Mouse (Mus musculus) splenic B cell, adult 2 months (primary cell): ENCODE results near the gene Armh3.

ENCODE experiments used
- DNase-seq: peaks from one replicate; pipeline ENCODE4 v3.0.0-alpha.2; 2011; ENCODE audit warnings: low read depth, low spot score
- H3K27me3 ChIP-seq: 2 replicates; pipeline ENCODE4 v1.6.1; 2012; ENCODE audit warnings: mild to moderate bottlenecking, low read length, moderate library complexity, mixed read lengths; ENCODE audit not compliant: control insufficient read depth, poor library complexity, insufficient read depth, severe bottlenecking
- H3K36me3 ChIP-seq: 2 replicates; pipeline ENCODE4 v1.6.1; 2012; ENCODE audit warnings: mild to moderate bottlenecking, low read length, moderate library complexity, mixed read lengths; ENCODE audit not compliant: control insufficient read depth, poor library complexity, insufficient read depth, severe bottlenecking

The Armh3 gene

GRCm38 (mm10) chr19:45916461-45916860 lies 81.8 kb downstream of the Armh3 start:
- DNase-seq: no peak
- H3K36me3 ChIP-seq: peaks cover 7% of the 10 kb centered on the region; the same call in 1 of the 2 replicates
- no peaks in the 10 kb centered on the region for H3K27me3 ChIP-seq

DNA sequence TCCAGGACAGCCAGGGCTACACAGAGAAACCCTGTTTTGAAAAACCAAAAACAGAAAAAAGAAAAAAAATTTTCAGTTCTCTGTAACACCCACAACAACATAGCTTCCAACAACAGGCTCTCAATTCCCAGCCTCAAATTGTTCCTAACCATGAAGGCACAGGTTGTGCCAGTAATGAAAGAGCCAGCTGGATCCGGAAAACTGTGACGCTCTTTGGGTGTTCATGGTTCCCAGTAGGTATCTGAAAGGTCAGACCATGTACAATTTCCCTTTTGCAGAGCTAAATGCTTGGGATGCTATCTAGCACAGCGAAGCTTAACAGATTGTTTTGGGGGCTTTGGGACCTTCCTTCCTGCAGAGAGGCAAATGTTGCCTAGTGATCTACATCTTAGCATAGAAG lies 82.3 kb downstream of the Armh3 start:
- Histone ChIP-seq H3K27me3 (no peaks in the 10 kb centered on the region), H3K36me3 (peaks cover 4% of the 10 kb centered on the region; the same call in 1 of the 2 replicates)
- no peak for DNase-seq

- no peak for DNase-seq
- H3K27me3 ChIP-seq: no peaks in the 10 kb centered on the region
- peaks cover 3% of the 10 kb centered on the region; the same call in 1 of the 2 replicates for H3K36me3 ChIP-seq
Observed at GRCm38 (mm10) chr19:45913036-45913435, 85.3 kb downstream of the Armh3 start.

DNA sequence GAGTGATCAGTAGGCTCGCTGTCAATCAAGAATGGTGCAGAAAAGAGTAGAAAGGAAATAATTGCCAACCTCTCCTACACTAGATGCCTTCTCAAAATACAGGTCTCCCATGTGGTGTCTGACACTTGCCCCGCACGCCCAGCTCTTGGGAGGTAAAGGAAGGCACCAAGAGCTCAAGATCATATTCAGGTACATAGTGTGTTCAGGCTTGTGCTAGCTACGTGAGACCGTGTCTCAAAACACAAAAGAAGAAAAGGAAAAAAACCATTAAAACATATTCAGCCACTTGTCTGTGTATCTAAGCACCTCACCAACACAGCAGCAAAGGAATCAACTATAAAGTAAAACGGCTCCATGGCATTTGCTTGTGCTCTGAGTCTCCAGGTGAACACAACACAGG lies 85.9 kb downstream of the Armh3 start:
- no peak for DNase-seq
- no peaks in the 10 kb centered on the region for H3K27me3 ChIP-seq
- peaks cover 1% of the 10 kb centered on the region; the same call in 1 of the 2 replicates for H3K36me3 ChIP-seq

DNA sequence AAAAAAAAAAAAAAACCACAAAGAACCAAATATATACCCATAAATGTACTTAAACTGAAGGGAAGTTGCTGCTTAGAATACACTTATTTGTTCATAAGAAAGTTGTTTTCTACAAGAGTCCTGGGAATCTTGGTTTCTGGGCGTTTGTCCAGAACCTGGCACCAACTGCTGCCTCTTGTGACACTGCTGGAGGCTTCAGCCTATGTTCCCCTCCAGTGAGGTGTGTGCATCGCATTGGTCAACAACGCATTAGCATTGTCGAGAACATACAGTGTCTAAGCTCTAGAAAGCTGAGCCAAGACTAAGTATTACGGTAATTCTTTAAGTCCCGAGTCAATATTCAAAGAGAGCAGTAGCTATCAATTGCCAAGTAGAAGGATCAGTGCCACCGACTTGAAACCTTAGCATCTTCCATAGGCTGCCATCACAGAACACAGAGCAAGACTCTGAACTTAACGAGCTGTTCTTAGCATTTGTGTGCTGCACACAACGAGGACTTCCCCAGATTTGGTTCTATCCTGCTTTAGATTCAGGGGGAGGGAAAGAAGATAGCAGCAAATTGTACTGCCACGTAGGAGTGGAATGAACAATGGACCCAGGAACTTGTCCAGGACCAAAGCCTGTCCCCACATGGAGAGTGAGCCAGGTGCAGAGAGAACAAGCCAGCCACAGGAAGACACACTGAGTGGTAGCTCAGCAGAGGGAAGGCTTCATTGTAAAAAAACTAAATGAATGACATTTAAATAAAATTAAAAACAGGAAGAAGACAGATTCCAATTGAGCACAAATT lies 86.9 kb downstream of the Armh3 start:
- no peaks in the 10 kb centered on the region for H3K27me3 ChIP-seq
- no peaks in the 10 kb centered on the region for H3K36me3 ChIP-seq
- no peak for DNase-seq

- no peaks in the 10 kb centered on the region for H3K36me3 ChIP-seq
Observed at GRCm38 (mm10) chr19:45908246-45908645, 90.0 kb downstream of the Armh3 start.

GRCm38 (mm10) chr19:45907416-45907815 lies 90.9 kb downstream of the Armh3 start:
- no peak for DNase-seq
- H3K36me3 ChIP-seq: no peaks in the 10 kb centered on the region
- no peaks in the 10 kb centered on the region for H3K27me3 ChIP-seq

More at GRCm38 (mm10) chr19:45908246-45908645, 90.0 kb downstream of the Armh3 start:
- no peaks in the 10 kb centered on the region for H3K27me3 ChIP-seq
- no peak for DNase-seq

- no peaks in the 10 kb centered on the region for H3K27me3 ChIP-seq
- no peak for DNase-seq
- H3K36me3 ChIP-seq: no peaks in the 10 kb centered on the region
Observed at GRCm38 (mm10) chr19:45903861-45904260, 94.4 kb downstream of the Armh3 start.

DNA sequence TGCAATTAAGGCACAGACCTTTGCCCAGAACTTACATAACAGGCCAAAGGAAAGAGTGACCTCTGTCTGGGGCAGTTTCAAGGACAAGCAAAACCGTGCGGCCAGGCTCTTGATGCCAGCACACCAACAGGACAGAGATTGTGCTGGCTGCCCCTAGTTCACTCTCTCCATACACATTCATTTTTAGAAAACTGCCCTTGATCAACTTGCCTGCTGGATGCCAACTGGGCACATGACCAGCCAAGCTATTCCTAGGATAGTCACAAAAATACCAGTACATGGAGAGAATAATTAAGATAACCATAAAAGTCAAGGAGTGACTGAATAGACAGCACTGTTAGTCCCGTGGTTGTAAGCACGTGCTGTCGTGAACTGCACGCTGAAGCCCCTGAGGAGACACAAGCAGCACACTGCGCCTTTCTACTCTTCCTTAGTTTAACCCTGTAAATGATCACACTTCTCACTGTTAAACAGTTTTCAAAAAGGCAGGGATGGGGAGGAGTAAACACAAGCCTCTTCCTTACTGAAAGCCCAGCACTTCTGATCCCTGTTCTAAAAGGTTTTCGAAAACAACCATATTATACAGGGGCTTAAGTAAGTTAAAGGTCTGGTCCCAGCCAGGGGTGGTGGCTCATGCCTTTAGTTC lies 95.8 kb downstream of the Armh3 start:
- H3K36me3 ChIP-seq: no peaks in the 10 kb centered on the region
- no peaks in the 10 kb centered on the region for H3K27me3 ChIP-seq
- DNase-seq: no peak

GRCm38 (mm10) chr19:45900836-45901235 lies 97.5 kb downstream of the Armh3 start:
- peak; percentile 58 for DNase-seq
- peaks cover 1% of the 10 kb centered on the region; the same call in 1 of the 2 replicates for H3K36me3 ChIP-seq
- H3K27me3 ChIP-seq: no peaks in the 10 kb centered on the region

GRCm38 (mm10) chr19:45895726-45896125 lies 102.6 kb downstream of the Armh3 start:
- Histone ChIP-seq H3K27me3 (no peaks in the 10 kb centered on the region), H3K36me3 (peaks cover 3% of the 10 kb centered on the region; the same call in 1 of the 2 replicates)
- no peak for DNase-seq

GRCm38 (mm10) chr19:45882056-45882455 lies 116.2 kb downstream of the Armh3 start:
- no peaks in the 10 kb centered on the region for H3K27me3 ChIP-seq
- peaks cover 2% of the 10 kb centered on the region; the same call in 1 of the 2 replicates for H3K36me3 ChIP-seq
- DNase-seq: peak; percentile 12

GRCm38 (mm10) chr19:45873320-45873719 lies 125.0 kb downstream of the Armh3 start:
- Histone ChIP-seq H3K27me3 (no peaks in the 10 kb centered on the region), H3K36me3 (no peaks in the 10 kb centered on the region)
- no peak for DNase-seq

DNA sequence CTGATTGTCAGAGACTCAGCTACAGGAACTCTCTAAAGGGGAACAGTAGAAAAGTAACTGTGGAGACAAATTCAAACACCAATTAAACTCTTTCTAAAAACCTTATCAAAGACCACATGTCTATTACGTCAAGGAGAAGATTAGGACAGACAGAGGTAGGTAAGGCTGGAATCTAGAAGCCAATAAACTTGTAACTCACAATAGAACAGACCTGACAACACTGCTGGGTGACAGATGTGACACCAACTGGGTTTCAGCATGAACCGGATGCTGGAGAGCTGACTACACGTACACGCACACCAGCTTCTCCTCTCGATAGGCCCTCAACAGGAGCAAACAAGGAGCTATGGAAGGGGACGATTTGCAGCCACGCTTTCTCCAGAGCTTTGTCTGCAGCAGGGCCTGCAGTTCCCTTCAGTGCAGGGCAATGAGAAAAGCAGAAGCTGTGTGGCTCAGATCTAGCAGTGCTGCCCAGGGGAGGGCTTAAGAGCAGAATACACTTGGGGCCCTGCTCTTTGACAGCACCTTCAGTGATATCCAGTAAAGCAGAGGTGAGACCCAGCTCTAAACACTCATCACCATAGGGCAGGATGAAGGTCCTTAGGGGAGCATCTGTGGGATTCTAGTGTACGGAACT lies 142.9 kb downstream of the Armh3 start:
- no peaks in the 10 kb centered on the region for H3K27me3 ChIP-seq

GRCm38 (mm10) chr19:45854521-45854920 lies 143.8 kb downstream of the Armh3 start:
- no peak for DNase-seq
- Histone ChIP-seq H3K27me3 (no peaks in the 10 kb centered on the region), H3K36me3 (no peaks in the 10 kb centered on the region; the same call in 1 of the 2 replicates)

More for the DNA sequence above, 142.9 kb downstream of the Armh3 start:
- no peaks in the 10 kb centered on the region; the same call in 1 of the 2 replicates for H3K36me3 ChIP-seq
- DNase-seq: no peak
